Mouse (Mus musculus): ENCODE measurements around the gene Rybp. TPM values are rescaled to one million over a fixed set of nuclear protein-coding genes. Genes with fewer than 3 reads are reported as not detected.

Gene Rybp
- total RNA-seq, 1 experiment from 2014 or later = 71.1 TPM

DNA sequence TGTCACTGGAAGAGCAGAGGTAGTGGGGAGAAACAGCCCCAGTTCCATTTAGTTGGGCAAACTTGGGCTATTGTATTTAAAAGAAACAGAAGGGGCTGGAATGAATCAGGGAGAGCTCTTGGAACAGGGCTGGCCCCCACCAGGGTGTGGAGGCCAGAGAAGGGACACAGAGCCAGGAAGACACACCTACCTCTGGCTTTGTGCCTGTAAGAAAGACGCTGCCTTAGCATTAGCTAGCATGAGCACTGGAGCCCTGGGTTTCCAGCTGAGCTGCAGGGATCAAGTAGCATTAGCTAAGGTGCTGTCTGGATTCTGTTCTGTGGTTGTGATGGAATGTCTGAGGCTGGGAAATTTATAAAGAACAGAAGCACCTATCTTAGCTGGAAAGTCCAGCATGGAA, 85.2 kb downstream of the Rybp start:
- no peak for ATAC-seq (ENCODE audit: extremely low read depth, insufficient number of reproducible peaks, low FRiP score, poor library complexity, severe bottlenecking)

DNA sequence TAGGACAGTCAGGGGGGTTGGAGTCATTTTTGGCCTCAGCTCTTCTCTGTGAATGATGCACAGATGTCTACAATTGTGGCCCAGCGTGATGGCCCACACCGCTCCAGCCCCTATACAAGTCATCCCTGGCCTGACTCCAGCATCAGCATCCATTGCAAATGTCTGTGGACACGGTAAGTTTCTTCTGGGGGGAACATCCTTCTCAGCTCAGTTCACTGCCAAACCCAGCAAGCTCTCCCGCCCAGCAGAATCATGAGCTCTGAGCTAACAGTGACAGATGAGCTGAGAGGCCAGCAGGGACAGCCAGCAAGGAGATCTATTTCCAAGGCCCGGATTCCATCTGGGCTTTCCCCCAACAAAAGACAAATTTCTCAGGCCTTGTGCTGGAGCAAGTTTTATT, 90.2 kb downstream of the Rybp start:
- no peak for ATAC-seq (ENCODE audit: extremely low read depth, insufficient number of reproducible peaks, low FRiP score, poor library complexity, severe bottlenecking)

DNA sequence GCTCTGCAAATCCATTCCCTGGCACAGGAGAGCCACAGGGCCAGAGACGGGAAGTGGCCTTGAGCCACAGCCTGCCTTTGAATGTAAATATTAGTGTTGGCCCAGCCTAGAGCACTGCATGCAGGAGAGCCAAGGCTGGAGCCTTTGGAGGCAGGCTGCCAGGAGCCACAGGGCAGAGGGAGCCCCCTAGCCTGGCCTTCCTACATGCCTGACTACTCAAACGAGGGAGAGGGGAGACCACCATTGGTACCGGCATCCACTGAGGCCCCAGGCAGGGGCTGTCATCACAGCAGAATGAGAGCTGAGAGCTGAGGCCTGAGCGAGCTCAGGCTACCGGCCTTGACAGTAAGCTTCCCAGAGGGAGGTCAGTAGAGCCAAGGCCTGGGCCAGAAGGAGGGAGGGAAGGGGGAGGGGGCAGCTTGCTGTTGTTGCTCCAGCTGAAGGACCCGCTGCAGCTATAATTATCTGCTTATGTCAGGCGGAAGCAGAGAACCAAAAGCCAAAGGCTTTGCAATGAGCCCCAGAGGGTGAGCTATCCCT, 91.3 kb downstream of the Rybp start:
- ATAC-seq (ENCODE audit: extremely low read depth, insufficient number of reproducible peaks, low FRiP score, poor library complexity, severe bottlenecking) = no peak

DNA sequence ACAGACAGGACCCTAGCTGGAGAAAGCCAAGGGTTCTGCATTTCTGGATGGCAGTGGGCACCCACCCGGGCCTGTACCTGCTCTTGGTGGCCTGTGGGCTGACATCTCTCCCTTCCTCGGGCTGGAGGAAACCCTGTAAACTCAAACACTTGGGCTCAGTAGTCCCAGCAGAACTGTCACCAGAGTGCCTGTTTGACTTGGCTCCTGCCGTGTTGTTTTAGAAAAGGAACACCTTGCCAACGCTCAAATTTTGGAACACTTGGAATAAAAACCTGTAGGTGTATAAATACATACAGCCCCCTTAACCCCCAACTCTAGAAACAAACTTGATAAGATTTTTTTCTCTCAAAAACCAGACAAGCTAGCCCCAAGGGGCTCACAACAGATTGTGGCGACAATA, 92.2 kb downstream of the Rybp start:
- no peak for ATAC-seq (ENCODE audit: extremely low read depth, insufficient number of reproducible peaks, low FRiP score, poor library complexity, severe bottlenecking)

DNA sequence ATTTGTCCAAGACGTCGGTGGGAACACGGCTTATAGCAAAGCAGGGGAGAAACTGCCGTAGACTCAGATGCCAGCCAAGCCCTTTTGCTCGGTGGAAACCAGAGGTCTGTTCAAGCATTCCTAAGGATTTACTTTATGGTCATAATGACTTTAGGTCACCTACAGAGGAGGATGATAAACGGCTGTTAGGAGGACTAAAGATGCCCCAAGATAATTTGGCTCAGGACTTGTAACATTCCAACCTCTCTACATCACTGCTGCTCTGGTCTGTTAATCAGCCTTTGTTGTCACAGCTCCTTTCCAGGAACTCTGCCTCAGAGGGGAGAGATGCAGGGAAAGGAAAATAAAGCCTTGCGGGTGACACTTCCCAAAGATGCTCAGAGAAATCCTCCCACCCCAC, 93.5 kb downstream of the Rybp start:
- ATAC-seq (ENCODE audit: extremely low read depth, insufficient number of reproducible peaks, low FRiP score, poor library complexity, severe bottlenecking) = no peak

DNA sequence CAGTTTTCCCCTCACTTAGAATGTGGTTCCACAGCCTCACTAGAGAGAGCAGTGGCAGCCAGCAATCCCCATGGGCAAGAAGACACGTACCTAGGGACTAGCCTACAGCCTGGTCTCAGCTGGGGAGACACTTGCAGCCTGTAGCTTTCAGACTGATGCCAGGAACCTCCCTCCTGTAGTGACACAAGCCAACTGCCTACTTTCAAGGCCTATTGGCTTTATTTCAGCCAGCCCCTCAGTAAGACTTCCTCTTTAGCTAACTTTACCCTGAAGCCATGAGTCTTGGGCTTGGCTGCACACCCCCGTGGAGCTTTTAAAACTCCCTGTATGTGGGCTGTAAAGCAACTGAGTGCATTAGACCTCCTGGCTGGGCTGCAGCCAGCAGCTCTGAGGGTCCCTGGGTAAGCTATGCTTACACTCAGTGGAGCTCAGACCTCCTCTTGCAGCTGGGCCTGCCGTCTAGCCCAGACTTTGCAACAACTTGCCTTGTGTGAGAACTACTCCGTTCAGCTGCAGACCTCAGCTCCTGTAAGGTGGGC, 94.5 kb downstream of the Rybp start:
- ATAC-seq (ENCODE audit: extremely low read depth, insufficient number of reproducible peaks, low FRiP score, poor library complexity, severe bottlenecking) = no peak

DNA sequence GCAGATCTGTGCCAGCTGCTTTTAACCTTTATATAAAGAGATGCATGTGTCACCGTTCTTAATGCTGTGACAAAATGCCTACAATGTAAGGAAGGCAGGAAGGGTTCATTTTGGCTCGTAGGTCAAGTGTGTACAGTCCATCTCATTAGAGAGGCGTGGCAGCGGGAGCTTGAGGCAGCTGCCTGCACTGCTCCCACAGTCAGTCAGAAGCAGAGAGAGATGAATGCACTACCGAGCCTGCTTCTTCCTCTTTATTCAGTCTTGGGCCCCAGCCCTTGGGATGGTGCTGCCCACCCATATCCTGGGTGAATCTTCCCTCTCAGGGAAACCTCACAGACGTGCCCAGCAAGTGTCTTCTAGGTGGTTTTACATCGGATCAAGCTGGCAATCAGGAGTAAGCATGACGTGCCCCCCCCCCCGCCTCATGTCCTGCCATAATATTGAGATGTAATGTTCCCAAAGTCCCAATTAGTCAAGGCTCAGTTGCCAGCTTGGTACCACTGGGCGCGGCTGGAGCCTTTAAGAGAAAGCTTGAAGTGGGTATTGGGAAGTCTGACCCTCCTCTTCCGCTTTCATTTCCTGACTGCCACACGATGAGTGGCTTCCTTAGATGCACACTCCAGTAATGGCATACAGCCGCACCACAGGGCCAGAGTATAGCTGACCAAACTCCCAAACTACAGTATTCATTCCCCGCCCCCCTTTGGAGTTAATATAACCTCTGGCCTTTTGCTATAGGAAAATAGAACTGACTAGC, 96.3 kb downstream of the Rybp start:
- ATAC-seq (ENCODE audit: extremely low read depth, insufficient number of reproducible peaks, low FRiP score, poor library complexity, severe bottlenecking) = no peak

DNA sequence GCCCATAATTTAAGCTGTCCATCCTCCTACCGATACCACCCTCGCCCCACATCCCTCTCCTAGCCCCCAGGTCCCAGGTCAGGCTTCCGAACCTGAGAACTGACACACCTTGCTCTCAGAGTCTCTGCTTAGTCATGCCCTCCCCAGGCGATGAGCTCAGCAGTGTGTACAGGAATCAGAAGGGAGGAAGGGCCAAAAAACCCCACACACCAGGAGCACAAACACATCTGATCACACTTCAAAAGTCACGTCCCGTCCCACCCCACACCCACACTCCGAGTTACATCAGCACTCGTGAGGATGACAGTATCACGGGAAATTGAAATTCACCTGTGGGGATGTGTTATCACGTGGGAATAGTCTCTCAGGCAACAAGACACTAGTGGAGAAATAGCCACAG, 97.0 kb downstream of the Rybp start:
- no peak for ATAC-seq (ENCODE audit: extremely low read depth, insufficient number of reproducible peaks, low FRiP score, poor library complexity, severe bottlenecking)

DNA sequence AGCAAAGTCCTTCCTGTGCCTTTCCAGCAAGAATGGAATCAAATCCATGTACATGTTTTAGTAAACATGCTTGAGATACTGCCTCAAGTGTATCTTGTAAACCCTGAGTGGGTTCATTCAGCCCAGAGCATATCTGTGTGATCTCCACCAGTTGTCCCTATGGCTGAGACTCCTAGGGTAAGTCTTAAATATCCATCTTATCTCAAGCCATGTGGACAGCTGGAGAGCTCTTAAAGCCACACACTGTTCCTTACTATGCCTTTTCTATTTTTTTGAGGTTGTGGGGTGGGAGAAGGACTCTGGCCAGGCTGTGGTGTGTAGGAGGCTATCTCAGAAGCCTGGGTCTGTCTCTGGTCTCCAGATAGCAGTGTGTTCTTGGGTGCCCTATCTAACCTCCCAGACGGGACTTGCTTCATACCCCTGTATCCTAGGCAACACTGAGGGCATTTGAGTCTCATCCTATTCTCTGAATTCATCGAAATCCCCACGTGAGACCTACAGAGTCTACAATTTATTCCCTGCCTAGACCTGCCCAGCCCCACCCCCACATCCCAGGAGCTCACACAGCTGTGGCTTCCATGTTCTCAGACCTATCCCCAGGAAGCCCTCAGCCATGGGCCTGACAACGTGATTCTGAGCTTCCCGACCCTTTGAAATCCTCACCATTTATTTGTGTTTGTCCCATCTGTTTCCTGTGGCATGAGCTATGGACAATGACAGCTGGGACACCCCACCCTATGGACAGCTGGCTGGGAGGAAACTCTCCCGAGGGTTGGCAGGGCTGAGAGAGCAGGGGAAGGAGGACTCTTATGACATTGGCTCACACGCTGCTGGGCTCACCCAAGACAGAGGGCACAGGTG, 98.2 kb downstream of the Rybp start:
- no peak for ATAC-seq (ENCODE audit: extremely low read depth, insufficient number of reproducible peaks, low FRiP score, poor library complexity, severe bottlenecking)

DNA sequence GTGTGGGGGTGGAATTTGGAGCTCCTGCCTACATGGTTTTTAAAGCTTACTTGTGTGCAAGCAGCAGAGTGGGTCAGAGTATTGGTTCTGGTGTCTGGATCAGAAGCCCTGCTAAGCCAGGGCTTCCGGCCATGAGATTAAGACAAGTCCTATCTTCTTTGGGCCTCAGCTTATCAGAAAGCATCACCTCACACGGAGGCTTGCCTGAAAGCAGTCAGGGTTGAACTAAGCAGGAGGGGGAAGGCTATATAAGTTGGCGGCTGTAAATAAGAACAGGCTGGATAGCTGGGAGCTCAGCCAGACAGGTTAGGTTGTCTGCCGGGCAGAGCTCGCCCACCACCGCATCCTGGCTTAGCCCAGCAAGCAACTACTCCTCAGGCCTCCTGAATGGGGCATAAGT, 99.5 kb downstream of the Rybp start:
- no peak for ATAC-seq (ENCODE audit: extremely low read depth, insufficient number of reproducible peaks, low FRiP score, poor library complexity, severe bottlenecking)

DNA sequence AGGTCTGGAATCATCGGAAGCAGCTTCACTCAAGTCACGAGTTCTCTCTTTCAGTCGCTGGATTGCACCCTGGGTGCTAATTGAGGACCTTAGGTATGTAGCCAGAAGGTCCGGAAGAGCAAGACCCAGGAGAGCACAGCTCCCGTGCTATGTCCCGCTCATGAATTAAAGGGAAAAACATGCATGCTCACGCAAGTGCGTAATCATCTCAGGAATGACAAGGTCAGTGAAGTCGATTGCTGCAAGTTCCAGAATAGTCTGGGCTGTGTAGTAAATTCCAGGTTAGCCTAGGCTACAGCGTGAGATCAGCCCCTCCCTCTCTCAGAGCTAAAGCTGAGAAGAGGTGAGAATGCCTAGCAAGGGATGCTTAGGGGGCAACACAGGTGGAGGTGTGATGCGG, 100.5 kb downstream of the Rybp start:
- ATAC-seq (ENCODE audit: extremely low read depth, insufficient number of reproducible peaks, low FRiP score, poor library complexity, severe bottlenecking) = no peak

DNA sequence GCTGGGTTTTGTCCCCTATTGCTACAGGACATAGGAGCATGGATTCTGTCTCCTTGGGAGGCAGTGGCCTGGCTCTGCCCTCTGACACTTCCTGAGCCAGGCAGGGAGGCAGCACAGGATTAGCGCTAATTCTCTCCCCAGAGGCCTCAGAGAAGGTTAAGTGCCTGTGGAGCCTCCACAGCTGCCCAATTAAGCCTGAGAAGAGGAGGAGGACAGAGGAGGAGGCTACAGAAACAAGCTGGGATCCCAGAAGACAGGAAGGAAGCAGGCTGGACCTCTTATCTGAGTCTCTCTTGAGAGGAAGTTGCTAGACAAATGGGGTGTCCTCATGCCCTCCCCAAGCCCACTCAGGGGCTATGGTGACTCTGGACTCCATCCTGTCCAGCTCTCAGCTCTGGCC, 101.8 kb downstream of the Rybp start:
- no peak for ATAC-seq (ENCODE audit: extremely low read depth, insufficient number of reproducible peaks, low FRiP score, poor library complexity, severe bottlenecking)

DNA sequence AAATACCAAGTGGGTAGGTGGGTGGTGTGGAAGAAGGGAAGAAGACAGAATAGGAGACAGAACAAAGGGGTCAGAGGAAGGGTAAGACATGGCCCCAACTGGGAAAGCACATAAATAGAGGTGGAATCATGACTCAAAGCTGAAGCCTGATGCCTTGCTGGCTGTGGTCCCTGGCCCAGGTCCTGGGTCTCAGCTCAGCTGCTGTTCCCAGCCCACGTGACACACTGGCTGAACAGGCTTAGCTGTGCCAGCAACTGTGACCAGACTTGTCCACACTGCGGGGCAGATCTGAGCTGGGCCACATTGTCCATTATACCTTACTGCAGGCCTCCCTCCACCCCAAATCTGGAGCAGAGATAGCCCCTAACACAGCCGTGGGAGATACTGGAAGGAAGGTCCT, 103.9 kb downstream of the Rybp start:
- ATAC-seq (ENCODE audit: extremely low read depth, insufficient number of reproducible peaks, low FRiP score, poor library complexity, severe bottlenecking) = no peak

DNA sequence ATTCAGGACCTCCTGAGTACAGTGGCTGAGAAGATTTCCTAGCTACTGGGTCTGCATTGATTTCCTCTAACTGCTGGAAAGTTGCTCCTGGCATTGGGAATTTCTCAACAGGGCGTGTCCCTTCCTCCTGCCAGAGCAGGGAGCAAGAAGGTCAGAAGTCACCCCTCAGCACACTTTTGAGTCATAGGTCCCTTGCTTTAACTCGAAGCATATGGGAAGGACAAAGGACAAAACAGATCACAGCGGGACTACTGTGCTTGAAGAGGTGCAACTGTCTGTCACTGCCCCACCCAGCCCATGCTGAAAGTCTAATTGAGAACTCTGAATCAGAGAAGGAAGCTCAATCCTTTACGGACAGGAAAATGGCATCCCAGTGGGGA, 106.4 kb downstream of the Rybp start:
- no peak for ATAC-seq (ENCODE audit: extremely low read depth, insufficient number of reproducible peaks, low FRiP score, poor library complexity, severe bottlenecking)

DNA sequence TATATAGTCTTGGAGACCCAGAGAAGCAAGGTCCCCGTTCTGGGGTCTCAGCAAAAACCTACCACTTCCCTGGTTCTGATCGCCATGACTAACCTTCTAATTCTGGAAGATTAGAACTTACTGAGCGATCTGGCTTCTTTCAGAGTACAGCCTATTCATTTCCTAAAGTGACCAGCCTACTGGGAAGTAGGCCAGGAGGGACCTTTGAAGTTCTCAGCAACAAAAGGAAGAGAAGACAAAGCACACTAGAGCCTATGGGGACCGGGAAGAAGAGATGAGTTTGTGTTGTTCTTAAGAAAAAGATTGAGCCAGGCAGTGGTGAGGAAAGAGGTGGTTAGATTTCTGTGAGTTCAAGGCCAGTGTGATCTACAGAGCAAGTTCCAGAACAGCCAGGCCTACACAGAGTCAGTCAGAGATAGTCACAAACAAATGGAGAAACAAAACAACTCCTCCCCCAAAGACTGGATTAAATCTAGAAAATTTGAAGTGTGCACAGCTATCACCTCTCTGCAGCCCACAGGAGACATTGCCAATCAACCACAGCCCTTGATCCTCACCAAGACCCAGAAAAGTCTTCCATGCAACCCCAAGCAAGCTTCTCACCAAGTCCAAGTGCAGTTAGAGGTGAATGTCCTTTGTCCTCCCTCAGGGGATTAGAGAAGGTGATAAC, 106.9 kb downstream of the Rybp start:
- no peak for ATAC-seq (ENCODE audit: extremely low read depth, insufficient number of reproducible peaks, low FRiP score, poor library complexity, severe bottlenecking)

DNA sequence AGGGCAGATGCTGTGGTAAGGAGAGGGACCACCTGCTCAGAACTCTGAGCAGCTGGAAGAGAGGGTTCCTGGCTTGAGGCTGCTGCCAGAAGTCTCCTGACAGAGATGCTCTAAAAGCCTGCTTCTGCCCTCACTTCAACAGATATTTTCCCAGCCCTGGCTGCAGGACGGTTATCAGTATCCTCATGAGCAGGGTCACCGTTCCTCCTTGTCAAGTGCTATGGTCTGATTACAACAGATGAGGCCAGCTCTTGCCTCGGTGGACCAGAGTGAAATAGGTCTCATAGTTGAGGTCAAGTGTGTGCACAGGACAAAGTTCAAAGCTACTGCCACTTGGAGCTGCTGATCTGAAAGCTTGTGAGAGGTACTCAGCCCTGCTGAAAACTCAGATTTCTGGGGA, 108.5 kb downstream of the Rybp start:
- ATAC-seq (ENCODE audit: extremely low read depth, insufficient number of reproducible peaks, low FRiP score, poor library complexity, severe bottlenecking) = no peak
